Mouse (Mus musculus): ENCODE measurements around the gene Stx5a. TPM values are rescaled to one million over a fixed set of nuclear protein-coding genes. Genes with fewer than 3 reads are reported as not detected.
"Not testable (repeated sequence)": the region's sequence is repeated elsewhere in the genome, so short reads cannot be mapped to it uniquely, and the experiment has no call there.

Stx5a gene
- total RNA-seq, 2 experiments from 2014 or later, result 37.4 to 40.5 TPM

DNA sequence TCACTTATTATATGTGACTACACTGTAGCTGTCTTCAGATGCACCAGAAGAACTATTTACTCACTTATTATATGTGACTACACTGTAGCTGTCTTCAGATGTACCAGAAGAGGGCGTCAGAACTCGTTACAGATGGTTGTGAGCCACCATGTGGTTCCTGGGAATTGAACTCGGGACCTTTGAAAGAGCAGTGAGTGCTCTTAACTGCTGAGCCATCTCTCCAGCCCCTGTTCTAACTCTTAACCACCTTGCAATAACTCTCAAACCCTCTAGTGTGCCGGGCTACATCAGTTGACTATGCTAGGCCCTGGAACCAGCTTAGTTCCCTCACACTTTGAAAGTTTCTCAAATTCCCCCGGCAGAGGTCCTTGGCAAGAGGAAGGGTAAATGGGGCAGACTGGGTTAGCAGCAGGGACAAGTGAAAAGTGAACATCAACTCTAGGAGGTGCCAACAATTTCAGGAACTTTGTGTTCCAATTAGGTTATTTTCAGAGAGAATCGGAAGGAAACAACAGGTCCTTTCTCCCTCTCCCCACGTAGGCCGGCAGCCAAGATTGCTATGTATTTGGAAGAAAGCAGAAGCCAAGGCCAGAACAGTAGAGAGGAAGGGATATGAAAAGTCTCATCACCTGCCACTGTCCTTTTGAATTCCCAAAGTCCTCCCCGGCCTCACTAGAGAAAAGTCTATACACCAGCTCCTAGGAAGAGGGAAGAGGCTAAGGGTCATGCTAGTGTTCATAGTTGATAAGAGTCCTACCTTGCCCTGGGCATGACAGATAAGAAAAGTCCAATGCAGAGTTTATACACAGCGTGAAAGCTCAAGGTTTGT is 26.3 kb upstream of the Stx5a start:
- peak in 1 of 2 experiments; percentile 46 for DNase-seq
- intact Hi-C loops (cut with DNase I), result loop anchor here (5.0 kb wide), 1 partner anchor 102 kb away; the partner anchor contains the start of gene Ttc9c

DNA sequence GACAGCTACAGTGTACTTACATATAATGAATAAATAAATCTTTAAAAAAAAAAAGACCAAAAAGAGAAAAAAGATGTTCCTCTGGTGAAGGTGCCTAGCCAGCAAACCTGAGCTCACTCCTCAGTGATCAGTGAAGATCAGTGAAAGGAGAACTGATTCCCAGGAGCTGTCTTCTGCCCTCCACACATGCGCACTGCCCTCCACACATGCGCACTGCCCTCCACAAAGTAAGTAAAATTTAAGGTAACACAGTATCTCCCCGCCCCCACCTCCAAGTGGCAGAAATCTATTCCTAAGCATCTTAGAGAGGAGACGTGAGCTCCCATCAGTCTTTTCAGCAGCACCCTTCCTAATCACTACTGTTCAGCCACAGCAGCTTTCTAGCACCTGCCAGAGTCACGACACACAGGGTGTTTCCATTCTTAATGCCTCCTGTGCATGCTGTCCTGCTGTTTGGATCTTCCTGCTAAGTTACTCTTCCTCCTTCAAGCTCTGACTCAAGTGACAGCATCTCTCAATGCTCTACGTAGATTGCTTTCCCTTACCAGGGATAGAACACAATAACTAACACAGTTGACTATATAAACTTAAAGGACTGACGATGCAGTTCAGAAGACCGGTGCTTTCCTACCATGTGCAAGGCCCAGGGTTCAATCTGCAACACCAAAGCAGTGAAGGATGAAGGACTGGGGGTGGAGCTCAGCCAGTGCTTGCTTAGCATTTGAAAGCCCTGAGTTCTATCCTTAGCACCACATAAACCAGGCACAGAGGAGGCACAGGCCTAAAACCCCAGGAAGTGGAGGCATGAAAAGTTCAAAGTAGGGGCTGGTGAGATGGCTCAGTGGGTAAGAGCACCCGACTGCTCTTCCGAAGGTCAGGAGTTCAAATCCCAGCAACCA is 25.1 kb upstream of the Stx5a start:
- intact Hi-C loops (cut with DNase I), result loop anchor here (5.0 kb wide), 1 partner anchor 101 kb away; the partner anchor contains the start of gene Ttc9c
- DNase-seq, result no peak

DNA sequence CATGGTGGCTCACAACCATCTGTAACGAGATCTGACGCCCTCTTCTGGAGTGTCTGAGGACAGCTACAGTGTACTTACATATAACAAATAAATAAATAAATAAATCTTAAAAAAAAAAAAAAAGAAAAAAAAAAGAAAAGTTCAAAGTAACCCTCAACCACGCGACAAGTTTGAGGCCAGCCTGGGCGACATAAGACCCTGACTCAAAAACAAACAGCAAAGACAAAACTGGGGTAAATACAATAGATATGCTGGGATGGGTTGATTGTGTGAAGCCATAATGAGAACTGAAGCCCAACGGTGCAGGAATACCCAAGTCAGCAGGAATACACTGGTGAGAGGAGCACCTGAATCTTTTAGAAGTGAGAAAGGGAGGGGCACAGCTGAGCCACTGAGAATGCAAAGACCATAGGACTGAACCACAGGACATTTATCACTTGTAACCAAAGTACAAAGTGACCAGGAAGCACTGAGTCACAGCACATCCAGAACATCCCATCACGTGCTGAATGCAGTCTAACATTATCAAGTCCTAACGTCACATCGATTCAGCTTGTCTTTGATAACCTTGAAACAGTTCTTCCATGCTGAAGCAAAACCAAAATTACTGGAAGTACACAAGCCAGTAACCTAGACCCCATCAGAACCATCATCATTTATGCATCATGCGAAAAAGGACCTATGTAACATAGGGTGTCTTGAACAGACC is 24.3 kb upstream of the Stx5a start:
- DNase-seq, result no peak
- intact Hi-C loops (cut with DNase I), result loop anchor here (5.0 kb wide), 1 partner anchor 100 kb away; the partner anchor contains the start of gene Ttc9c

DNA sequence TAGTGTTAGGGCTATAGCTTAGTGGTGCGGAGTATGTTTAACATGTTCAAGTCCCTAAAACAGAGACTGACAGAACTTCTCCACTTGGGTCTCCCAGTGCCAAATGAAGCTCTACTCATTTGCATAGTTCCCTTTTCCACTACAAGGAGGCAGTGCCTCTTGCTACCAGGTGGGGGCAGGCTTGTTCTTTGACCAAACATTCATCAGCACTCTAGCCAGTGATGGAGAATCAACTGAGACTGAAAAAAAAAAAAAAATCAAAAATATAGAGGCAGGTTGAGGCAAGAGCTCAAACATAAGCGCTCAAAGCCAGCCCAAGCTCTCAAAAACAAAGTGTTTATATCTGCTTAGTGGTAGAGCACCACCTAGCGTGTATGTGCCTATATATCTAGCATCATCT is 22.9 kb upstream of the Stx5a start:
- peak; percentile 70 to 78 for DNase-seq
- intact Hi-C loops (cut with DNase I), result loop anchor here (5.0 kb wide), 1 partner anchor 99 kb away; the partner anchor contains the start of gene Ttc9c

DNA sequence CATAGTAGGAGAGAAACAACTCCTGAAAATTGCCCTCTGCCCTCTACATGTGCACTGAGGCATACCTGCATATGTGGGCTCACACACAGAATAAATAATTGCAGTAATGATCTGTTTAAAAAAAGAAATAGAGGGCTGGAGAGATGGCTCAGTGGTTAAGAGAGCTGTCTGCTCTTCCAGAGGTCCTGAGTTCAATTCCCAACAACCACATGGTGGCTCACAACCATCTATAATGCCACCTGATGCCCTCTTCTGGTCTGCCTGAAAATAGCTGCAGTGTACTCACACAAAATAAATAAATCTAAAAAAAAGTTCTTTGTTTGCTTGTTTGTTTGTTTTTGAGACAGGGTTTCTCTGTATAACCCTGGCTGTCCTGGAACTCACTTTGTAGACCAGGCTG is 22.2 kb upstream of the Stx5a start:
- DNase-seq, result not testable (repeated sequence)
- intact Hi-C loops (cut with DNase I), result loop anchor here (5.0 kb wide), 1 partner anchor 98 kb away; the partner anchor contains the start of gene Ttc9c

DNA sequence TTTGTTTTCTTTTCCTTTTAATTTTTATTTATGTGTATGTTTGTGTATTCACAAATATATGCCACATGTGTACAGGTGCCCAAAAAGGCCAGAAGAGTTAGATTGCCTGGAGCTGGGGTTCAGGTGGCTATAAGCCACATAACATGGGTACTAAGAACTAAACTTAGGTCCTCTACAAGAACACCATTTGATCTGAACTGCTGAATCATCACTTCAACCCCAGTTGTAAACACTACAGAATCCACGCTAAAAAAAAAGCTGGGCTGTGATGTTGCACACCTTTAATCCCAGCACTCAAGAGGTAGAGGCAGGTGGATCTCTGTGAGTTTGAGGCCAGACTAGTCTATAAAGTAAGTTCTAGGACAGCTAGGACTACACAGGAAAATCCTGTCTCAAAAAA is 19.8 kb upstream of the Stx5a start:
- intact Hi-C loops (cut with DNase I), result loop anchor here (10.0 kb wide), 1 partner anchor 383 kb away; no protein-coding TSS in a partner anchor

DNA sequence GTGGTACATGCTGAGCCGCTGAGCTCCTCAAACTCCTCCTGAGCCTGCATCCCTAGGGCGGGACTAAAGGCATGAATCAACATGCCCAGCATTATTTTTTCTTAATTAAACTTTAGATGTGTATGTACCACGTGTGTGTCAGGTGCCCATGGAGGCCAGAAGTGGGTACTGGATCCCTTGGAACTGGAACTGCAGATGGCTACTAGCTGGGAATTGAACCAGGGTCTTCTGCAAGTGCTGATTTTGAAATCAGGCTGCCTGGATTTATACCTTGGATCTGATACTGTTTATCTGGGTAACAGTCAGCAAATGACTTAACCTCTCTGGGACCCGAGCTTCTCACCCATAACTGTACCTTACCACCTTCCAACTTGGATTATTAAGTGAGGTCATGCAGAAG is 19.2 kb upstream of the Stx5a start:
- DNase-seq, result no peak
- intact Hi-C loops (cut with DNase I), result loop anchor here (10.0 kb wide), 1 partner anchor 383 kb away; no protein-coding TSS in a partner anchor

More for the DNA sequence above, 19.8 kb upstream of the Stx5a start:
- no peak for DNase-seq

DNA sequence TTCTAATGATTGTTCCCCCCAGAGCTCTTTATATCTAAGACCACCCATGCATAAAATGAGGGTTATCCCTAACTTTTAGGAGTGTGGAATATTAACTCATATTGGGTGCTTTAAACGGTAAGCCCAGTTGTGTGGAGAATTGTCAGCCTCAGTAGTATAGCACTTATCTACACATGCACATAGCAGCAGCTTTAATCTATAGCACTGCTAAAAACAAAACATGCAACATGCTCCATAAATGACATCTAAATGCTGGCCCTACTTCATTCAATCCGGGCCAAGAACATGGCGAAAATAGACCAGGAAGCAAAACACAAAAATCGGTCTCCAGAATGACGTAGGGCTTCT is 18.7 kb upstream of the Stx5a start:
- no peak for DNase-seq
- intact Hi-C loops (cut with DNase I), result loop anchor here (10.0 kb wide), 1 partner anchor 382 kb away; no protein-coding TSS in a partner anchor

DNA sequence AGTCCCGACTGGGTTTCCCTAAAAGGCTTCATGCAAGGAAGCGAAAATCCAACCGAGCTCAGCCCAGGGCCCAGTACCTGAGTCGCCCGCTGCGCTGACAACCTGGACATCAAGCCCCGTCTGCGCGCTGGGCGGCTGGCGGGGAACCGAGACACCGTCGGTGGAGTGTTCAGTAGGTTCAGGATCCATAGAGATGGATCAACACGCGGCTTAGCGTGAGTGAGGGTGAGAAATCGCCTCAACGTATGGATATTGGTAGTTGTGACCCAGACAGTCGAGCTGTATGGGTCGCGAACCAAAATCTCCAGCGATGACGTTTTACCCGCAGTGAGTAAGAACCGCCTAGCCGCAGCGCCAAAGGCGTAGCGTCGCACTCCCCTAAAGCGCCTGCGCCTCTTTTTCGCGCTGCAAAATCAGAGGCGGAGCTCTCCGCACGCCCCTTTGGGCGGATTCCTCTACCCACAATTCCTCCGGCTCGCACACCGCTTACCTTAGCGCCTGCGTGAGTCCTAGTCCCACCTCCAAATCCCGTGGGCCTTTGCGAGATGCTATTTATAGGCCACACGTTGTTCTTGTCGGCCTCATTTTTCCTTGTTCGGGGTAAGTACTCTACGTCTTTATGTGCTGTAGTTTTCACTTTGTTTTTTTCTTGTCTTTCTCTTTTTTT is 18.2 kb upstream of the Stx5a start, which contains the start of gene Slc3a2:
TSS of gene Slc3a2 (minus strand) at position 463 of the 667 bp plus-strand sequence.
- peak; percentile 93 to 94 for DNase-seq
- intact Hi-C loops (cut with DNase I), result loop anchor here (10.0 kb wide), 1 partner anchor 382 kb away; no protein-coding TSS in a partner anchor

DNA sequence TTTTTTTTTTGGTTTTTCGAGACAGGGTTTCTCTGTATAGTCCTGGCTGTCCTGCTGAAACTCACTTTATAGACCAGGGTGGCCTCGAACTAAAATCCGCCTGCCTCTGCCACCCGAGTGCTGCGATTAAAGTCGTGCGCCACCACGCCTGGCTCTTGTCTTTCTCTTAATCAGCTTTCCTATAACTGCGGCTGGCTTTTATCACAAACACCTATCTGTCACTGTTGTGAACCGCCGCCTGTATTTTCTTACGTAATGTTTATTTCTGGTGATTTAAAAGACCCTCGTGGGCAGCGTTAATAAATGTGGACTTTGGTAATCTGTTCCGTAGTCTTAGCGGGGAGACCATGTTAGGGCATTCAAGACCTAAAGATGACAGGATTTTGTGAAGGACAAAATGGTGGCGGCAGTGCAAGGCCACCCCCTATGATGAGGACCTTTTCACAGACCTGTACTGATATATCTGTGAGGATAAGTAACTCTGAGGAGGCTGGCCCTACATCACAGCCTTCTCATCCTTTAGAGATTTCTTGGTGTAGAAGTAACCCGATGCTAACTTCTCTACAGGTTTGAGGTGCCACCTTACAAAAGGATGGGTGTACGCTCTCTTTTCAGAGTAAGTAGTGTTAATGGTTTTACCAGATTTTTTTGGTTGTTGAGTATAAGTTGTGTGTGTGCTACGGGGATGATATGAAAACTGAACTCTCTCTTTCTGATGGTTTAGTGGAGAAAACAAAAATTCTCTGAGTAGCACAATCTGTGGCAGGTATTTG is 17.5 kb upstream of the Stx5a start:
- intact Hi-C loops (cut with DNase I), result loop anchor here (10.0 kb wide), 1 partner anchor 381 kb away; no protein-coding TSS in a partner anchor
- no peak for DNase-seq

DNA sequence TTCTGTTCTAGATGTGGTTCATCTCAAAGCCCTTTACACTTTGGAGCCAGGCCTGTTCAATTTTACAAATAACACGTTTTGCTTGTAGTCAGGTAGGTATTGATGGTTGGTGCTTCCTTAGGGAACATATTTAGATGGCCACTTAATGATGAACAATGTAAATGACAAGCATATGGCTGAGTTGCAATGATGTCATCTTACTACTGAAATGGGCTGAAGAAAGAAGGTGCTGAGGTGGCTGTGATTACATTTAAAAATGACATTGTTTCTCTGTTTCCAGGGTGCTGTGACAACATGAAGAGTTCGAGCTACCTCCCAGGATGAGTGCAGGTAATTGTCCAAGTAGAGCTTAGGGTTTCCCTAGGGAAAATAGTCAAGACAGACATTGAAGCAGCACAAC is 16.8 kb upstream of the Stx5a start:
- DNase-seq, result no peak
- intact Hi-C loops (cut with DNase I), result loop anchor here (10.0 kb wide), 1 partner anchor 380 kb away; no protein-coding TSS in a partner anchor

DNA sequence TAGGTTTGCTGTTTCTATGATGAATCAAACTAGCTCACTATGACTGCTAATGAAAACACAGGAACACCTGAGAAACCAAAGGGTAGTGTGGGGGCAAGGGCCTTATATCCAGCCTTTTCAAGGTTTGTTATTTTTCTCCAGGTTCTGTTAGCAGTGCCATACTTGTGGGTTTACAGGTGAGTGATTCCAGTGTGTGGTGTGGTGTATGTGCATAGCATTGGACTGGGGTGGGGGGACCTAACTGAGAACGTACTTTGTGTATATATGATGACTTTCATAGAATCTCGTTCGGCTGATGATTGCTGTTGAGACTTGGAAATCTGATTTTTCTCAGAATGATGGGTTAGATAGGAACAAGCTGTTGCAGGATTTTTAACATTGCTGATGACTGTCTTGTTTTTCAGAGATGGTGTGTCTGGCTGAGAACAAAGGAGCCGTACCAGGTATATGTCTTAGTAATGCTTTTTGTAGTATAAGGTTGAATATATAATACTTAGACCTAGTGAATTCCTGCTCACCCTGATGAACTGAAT is 16.1 kb upstream of the Stx5a start:
- DNase-seq, result no peak

DNA sequence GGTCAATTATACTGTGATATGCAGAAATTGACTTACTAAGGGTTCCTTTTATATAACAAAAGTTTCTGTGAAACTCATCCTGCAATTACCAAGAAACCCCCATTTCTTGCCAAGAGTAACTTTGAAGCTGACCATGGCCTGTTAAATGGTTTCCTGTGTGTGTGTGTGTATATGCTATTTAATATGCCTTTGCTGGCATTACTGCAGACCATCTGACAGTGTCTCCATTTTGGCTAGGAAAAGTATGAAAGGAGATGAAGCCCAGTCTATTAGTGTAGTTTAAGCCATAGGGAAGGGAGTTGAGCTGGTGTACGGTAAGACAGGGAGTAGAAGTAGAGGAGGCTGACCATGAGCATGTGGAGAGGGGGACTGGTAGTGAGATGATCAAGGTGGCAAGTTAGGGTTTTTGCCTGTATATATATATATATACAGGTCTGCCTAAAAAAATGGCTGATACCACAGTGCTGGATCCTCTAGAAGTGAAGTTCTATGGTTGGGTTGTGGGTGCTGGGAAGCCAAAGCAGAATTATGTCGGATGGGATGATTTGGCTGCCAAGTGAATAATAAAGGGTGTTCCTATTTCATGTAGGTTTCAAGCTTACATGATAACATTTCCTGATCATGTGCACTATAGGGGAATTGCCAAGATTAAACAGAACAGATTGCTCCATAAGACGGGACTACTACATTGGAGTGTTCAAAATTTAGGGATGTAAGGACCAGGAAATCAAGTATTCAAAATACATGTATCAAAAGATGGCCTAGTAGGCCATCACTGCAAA is 14.4 kb upstream of the Stx5a start:
- intact Hi-C loops (cut with DNase I), result loop anchor here (10.0 kb wide), 1 partner anchor 378 kb away; no protein-coding TSS in a partner anchor
- DNase-seq, result no peak

More for the DNA sequence above, 16.1 kb upstream of the Stx5a start:
- intact Hi-C loops (cut with DNase I), result loop anchor here (10.0 kb wide), 1 partner anchor 380 kb away; no protein-coding TSS in a partner anchor

DNA sequence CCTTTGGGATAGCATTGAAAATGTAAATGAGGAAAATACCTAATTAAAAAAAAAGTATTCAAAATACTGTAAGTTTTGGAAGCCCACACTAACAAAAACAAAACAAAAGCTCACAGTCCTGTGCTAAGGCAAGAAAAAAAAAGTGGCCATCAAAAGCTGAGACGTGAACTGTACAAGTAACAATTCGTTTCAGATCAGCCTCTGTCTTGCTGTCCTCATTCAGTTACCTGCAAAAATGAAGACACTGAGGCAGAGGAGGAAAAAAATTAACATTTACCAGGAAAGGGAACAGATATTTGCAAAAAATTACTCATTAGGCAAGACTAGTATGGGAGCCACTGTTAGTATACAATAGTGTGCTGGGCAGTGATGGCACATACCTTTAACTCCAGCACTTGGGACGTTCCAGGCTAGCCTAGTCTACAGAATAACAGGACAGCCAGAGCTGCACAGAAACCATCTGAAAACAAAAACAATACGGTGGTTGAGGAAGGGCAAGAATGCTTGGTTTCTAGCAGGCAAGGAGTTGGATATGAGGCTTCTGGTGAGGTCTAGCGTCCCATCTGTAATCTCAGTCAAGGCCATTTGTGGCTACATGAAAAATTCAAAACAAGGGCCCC is 13.6 kb upstream of the Stx5a start:
- DNase-seq, result no peak
- intact Hi-C loops (cut with DNase I), result loop anchor here (10.0 kb wide), 1 partner anchor 377 kb away; no protein-coding TSS in a partner anchor

DNA sequence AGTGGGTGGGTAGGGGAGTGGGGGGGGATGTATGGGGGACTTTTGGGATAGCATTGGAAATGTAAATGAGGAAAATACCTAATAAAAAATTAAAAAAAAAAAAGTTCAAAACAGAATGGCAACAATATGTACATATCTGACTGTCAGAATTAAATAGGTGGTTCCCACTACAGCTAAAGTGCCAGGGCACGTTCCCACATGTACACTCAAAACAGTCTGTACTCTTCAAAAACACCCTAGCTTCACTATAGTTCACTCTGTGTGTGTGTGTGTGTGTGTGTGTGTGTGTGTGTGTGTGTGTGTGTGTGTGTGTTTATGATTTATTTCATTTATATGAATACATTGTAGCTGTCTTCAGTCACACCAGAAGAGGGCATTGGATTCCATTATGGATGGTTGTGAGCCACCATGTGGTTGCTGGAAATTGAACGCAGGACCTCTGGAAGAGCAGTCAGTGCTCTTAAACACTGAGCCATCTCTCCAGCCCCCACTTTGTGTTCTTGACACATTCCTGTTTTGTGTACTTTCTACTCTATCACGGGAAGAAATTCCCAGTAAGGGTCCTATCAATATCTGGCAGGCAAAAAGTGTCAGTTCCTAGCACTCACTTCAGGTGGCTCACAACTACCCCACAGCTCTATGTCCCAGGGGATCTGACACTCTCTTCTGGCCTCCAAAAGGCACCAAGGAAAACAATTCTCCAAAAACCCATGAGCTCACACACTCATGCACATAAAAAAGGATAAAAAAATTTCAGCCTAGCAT is 12.7 kb upstream of the Stx5a start:
- intact Hi-C loops (cut with DNase I), result loop anchor here (10.0 kb wide), 1 partner anchor 376 kb away; no protein-coding TSS in a partner anchor
- DNase-seq, result not testable (repeated sequence)

DNA sequence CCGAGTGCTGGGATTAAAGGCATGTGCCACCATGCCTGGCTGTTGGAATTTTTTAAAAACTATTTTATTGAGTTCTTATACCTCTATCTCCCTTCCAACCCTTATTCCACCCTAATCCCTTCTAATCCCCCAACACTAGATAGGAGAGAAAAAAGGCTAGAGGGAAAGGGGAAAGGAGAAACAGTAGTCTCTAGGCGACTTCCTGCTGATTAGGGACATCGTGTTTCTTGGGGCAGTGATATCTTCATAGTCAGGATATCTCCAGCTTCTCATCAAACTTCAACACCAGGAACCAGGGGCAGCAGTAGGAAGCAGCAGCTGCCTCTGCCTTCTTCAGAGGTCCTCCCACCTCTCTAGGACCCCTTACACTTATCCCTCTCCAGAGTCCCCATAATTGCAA is 6.9 kb upstream of the Stx5a start:
- intact Hi-C loops (cut with DNase I), result no loop called here
- no peak for DNase-seq

Measured in heart, postnatal 14 days (tissue).